In the genomic region with DNA sequence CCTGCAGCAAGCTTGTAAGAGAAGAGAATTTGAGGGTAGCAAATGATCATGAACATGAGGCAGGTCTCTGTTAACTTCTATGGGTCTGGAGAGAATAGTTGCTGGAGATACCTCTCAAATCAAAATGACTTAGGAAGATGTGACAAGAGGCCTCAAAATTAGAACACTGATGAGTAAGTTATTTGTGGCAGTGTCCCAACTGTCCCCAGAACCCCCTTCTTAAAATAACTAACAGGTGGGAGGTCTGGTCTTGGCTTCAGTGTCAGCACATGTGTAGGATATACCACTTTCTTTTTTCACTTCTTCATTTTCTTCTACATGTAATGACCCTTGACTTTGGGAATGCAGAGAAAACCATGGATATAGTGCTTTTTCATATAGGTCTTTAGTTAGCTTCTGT, we compare ENCODE assay signal across 23 mouse cellular contexts. TPM values are rescaled to one million over a fixed set of nuclear protein-coding genes. Genes with fewer than 3 reads are reported as not detected.
DNase-seq lines count a peak whose midpoint lies in the region; ATAC-seq lines count a peak whose summit lies in the region.
"Had no signal": no experiment of that assay in that cellular context is flagged by ENCODE, and none has a peak within 500 bp of the region (broad histone marks: within the 10 kb centered on the region; RNA-seq: fewer than 3 reads in every experiment).

No protein-coding gene starts in this region.

- H3K27me3 ChIP-seq in heart, embryonic 10.5 days (ENCODE audit: insufficient read depth, poor library complexity, severe bottlenecking): no peaks in the 10 kb centered on the region
- H3K27me3 ChIP-seq: embryonic facial prominence, embryonic 13.5 days; embryonic facial prominence, embryonic 15.5 days; forebrain, embryonic 12.5 days; Patski had no signal

- no peaks in the 10 kb centered on the region for H3K36me3 ChIP-seq in heart, embryonic 10.5 days
- H3K36me3 ChIP-seq: embryonic facial prominence, embryonic 13.5 days; embryonic facial prominence, embryonic 15.5 days; forebrain, embryonic 10.5 days; forebrain, embryonic 12.5 days; G1E had no signal

- DNase-seq in heart, adult 11 months: peak; percentile 12
- DNase-seq in heart, embryonic 10.5 days (ENCODE audit: low spot score): no peak
- DNase-seq in A20 (ENCODE audit: low read depth, low spot score): peak; percentile 46
- DNase-seq in yolk sac, embryonic 10.5 days (ENCODE audit: low spot score): no peak
- DNase-seq in cerebellum, postnatal 4 days (ENCODE audit: low spot score in 2 of 2): no peak
- DNase-seq: cerebellum, adult 11-12 months; cerebellum, adult 2 months; cerebellum, adult 9-10 months; cerebellum, postnatal 25 days; embryo, embryonic 11 days had no signal

- 0 out of 2 replicates have a peak, but pooled peaks have one; percentile 16 for ATAC-seq in granulocyte monocyte progenitor cell, adult 5-6 weeks (replicated peaks; ENCODE audit: poor library complexity, severe bottlenecking)
- ATAC-seq: activated CD4-positive, CD25-positive, alpha-beta regulatory T cell, adult 4 months; forebrain, embryonic 14.5 days; forebrain, embryonic 16.5 days; Patski had no signal

- peaks cover 6% of the 10 kb centered on the region; the same call in 1 of the 2 replicates for H3K4me1 ChIP-seq in heart, embryonic 10.5 days
- H3K4me1 ChIP-seq: embryonic facial prominence, embryonic 13.5 days; embryonic facial prominence, embryonic 15.5 days; forebrain, embryonic 10.5 days; forebrain, embryonic 12.5 days had no signal

- H3K9me3 ChIP-seq in heart, embryonic 10.5 days: no peaks in the 10 kb centered on the region
- H3K9me3 ChIP-seq: embryonic facial prominence, embryonic 13.5 days; embryonic facial prominence, embryonic 15.5 days; forebrain, embryonic 10.5 days; forebrain, embryonic 12.5 days; G1E had no signal

- H3K4me3 ChIP-seq in heart, embryonic 10.5 days: no peak overlapping the region
- H3K4me3 ChIP-seq: embryonic facial prominence, embryonic 13.5 days; embryonic facial prominence, embryonic 15.5 days; erythroblast, embryonic 14.5 days; forebrain, embryonic 10.5 days; forebrain, embryonic 12.5 days had no signal

- no peak overlapping the region for H3K27ac ChIP-seq in heart, embryonic 10.5 days
- H3K27ac ChIP-seq: embryonic facial prominence, embryonic 13.5 days; embryonic facial prominence, embryonic 15.5 days; forebrain, embryonic 10.5 days; forebrain, embryonic 12.5 days had no signal

RNA-seq across cellular contexts. Expression of a gene that starts 33.0 kb away (rescaled TPM):
- 0.17 and 0.60 TPM in 2 replicates for polyA plus RNA-seq in heart, embryonic 10.5 days (2016; fragmentation: Nextera tagmentation; extraction: Ambion mirVana)
- not detected in 2 replicates for total RNA-seq in granulocyte monocyte progenitor cell, adult 5-6 weeks (2014; fragmentation: Nextera tagmentation)
- 2.2 TPM in 1 of 2 replicates, not detected in the other for total RNA-seq in granulocyte monocyte progenitor cell, adult 5-6 weeks (2017)
- total RNA-seq: common myeloid progenitor, adult 5-6 weeks; G1E had no signal
- polyA plus RNA-seq: C2C12; erythroblast, embryonic 14.5 days; forebrain, embryonic 10.5 days; forebrain, embryonic 14.5 days; forebrain, embryonic 16.5 days; G1E; Patski had no signal

Comparison
In these comparisons a context has a peak if more than half of its experiments do, and no peak if none do; other contexts are left out.
1. DNase-seq: peak in heart, adult 11 months (single experiment) and A20 (single experiment); none in heart, embryonic 10.5 days (single experiment), yolk sac, embryonic 10.5 days (single experiment) and cerebellum, postnatal 4 days (0 of 2).